ENCODE assay signal across 13 mouse cellular contexts in genomic region chr15:79513940-79514339, GRCm38 (mm10). TPM values are rescaled to one million over a fixed set of nuclear protein-coding genes. Genes with fewer than 3 reads are reported as not detected.
DNase-seq lines count a peak whose midpoint lies in the region; ATAC-seq and TF ChIP-seq lines count a peak whose summit lies in the region.
"Had no signal": no experiment of that assay in that cellular context is flagged by ENCODE, and none has a peak within 500 bp of the region (broad histone marks: within the 10 kb centered on the region; RNA-seq: fewer than 3 reads in every experiment).

No protein-coding gene starts in this region.

- H3K4me3 ChIP-seq in heart, adult 2 months, result no peak overlapping the region
- 0 out of 2 replicates have a peak overlapping the region, but pooled peaks have one; percentile 9 for H3K4me3 ChIP-seq in neural tube, embryonic 12.5 days

- WGBS in heart, adult 2 months, result 12% methylated on average over 9 of the region's 9 CpGs
- WGBS in neural tube, embryonic 12.5 days, result 8% methylated on average over 9 of the region's 9 CpGs

- peaks cover 7% of the 10 kb centered on the region for H3K4me1 ChIP-seq in heart, adult 2 months (ENCODE audit: control insufficient read depth, insufficient read depth, low read length)
- H3K4me1 ChIP-seq in neural tube, embryonic 12.5 days, result peaks cover 30% of the 10 kb centered on the region

- ATAC-seq in neural tube, embryonic 12.5 days (ENCODE audit: low FRiP score, low read depth), result no peak
- ATAC-seq: activated CD4-positive, CD25-positive, alpha-beta regulatory T cell, adult 4 months; CD4-positive, CD25-positive, alpha-beta regulatory T cell, adult 4 months had no signal

- no peak for TF ChIP-seq POLR2A in heart, adult 2 months (IDR thresholded peaks at IDR 0.05; ENCODE audit: insufficient read depth, low read depth, low read length)

- intact Hi-C loops in heart, adult 2 months (cut with DNase I), result no loop called here
- intact Hi-C loops in heart, postnatal 36 days (cut with DNase I), result no loop called here
- intact Hi-C loops in heart, postnatal 25 days (cut with DNase I), result no loop called here
- intact Hi-C loops in left cerebral cortex, postnatal 14 days (cut with DNase I), result no loop called here

- no peak overlapping the region for H3K4me2 ChIP-seq in neural tube, embryonic 12.5 days (replicated peaks)

- no peaks in the 10 kb centered on the region for H3K9me3 ChIP-seq in neural tube, embryonic 12.5 days

- no peak for TF ChIP-seq CTCF in heart, adult 2 months (IDR thresholded peaks at IDR 0.05)

- TF ChIP-seq EP300 in heart, adult 2 months (IDR thresholded peaks at IDR 0.05; ENCODE audit: insufficient read depth, low read depth, low read length), result no peak

- H3K27ac ChIP-seq in heart, adult 2 months, result no peak overlapping the region
- H3K27ac ChIP-seq in neural tube, embryonic 12.5 days, result no peak overlapping the region
- H3K27ac ChIP-seq: liver, embryonic 14.5 days had no signal

- H3K27me3 ChIP-seq in heart, adult 2 months (ENCODE audit: control insufficient read depth, insufficient read depth, low read length), result peaks cover 4% of the 10 kb centered on the region; the same call in 1 of the 2 replicates
- H3K27me3 ChIP-seq in neural tube, embryonic 12.5 days (replicated peaks), result peaks cover 91% of the 10 kb centered on the region

- no peak overlapping the region for H3K9ac ChIP-seq in heart, adult 2 months (ENCODE audit: low read depth, low read length)
- H3K9ac ChIP-seq in neural tube, embryonic 12.5 days, result no peak overlapping the region
- H3K9ac ChIP-seq: liver, embryonic 14.5 days had no signal

- no peaks in the 10 kb centered on the region for H3K36me3 ChIP-seq in heart, adult 2 months (ENCODE audit: control insufficient read depth, insufficient read depth, low read length)
- H3K36me3 ChIP-seq in neural tube, embryonic 12.5 days, result no peaks in the 10 kb centered on the region

- peak; percentile 49 to 54 for DNase-seq in heart, adult 2 months
- no peak for DNase-seq in heart, postnatal 36 days
- DNase-seq in neural tube, embryonic 10.5 days (ENCODE audit: extremely low spot score, low spot score), result no peak
- peak; percentile 17 for DNase-seq in heart, postnatal 25 days (ENCODE audit: low spot score)
- no peak for DNase-seq in spleen, postnatal 36 days (ENCODE audit: low spot score in 2 of 2)
- no peak for DNase-seq in left cerebral cortex, postnatal 14 days (ENCODE audit: low spot score in 2 of 2)
- no peak for DNase-seq in layer of hippocampus, adult 11-12 months (ENCODE audit: low spot score)
- DNase-seq: retina, postnatal 1 day had no signal

- H3K79me2 ChIP-seq in heart, adult 2 months (replicated peaks; ENCODE audit: control insufficient read depth, insufficient read depth, low read length), result no peaks in the 10 kb centered on the region

RNA-seq across cellular contexts. Expression of gene Kdelr3, which starts 2.3 kb away (rescaled TPM):
- 1 to 10 TPM; 4.3 to 4.8 TPM for total RNA-seq in heart, adult 2 months (2021)
- polyA plus RNA-seq in heart, adult 2 months (2012; rRNA removed), result 14.2 and 20.4 TPM in 2 replicates
- total RNA-seq in heart, postnatal 36 days (2021), result 1 to 10 TPM; 6.5 to 7.2 TPM
- 19.6 and 20.2 TPM in 2 replicates for polyA plus RNA-seq in neural tube, embryonic 12.5 days (2016; fragmentation: Nextera tagmentation; extraction: Ambion mirVana)
- total RNA-seq in heart, postnatal 25 days (2021), result 1 to 10 TPM; 7.6 to 8.2 TPM
- total RNA-seq in left cerebral cortex, postnatal 14 days (2021), result 1 to 10 TPM; 1.3 to 1.6 TPM
- polyA plus RNA-seq: CD4-positive, CD25-positive, alpha-beta regulatory T cell, adult 4 months had no signal

RNA-seq across cellular contexts. Expression of gene Kcnj4, which starts 8.9 kb away (rescaled TPM):
- total RNA-seq in heart, adult 2 months (2021), result 1 to 10 TPM in 1 of 2 experiments, under 1 TPM in 1; 0.50 to 1.1 TPM
- 0.06 and 0.21 TPM in 2 replicates for polyA plus RNA-seq in heart, adult 2 months (2012; rRNA removed)
- under 1 TPM in 1 of 2 experiments, not detected in 1; 0.11 TPM for total RNA-seq in heart, postnatal 36 days (2021)
- not detected in 2 replicates for polyA plus RNA-seq in neural tube, embryonic 12.5 days (2016; fragmentation: Nextera tagmentation; extraction: Ambion mirVana)
- not detected for total RNA-seq in heart, postnatal 25 days (2021)
- total RNA-seq in left cerebral cortex, postnatal 14 days (2021), result 100 to 1,000 TPM; 166 to 177 TPM
- polyA plus RNA-seq: activated CD4-positive, CD25-positive, alpha-beta regulatory T cell, adult 4 months; CD4-positive, CD25-positive, alpha-beta regulatory T cell, adult 4 months; liver, embryonic 14.5 days; stomach, embryonic 16.5 days had no signal

RNA-seq across cellular contexts. Expression of gene Ddx17, which starts 32.6 kb away (rescaled TPM):
- total RNA-seq in heart, adult 2 months (2021), result 10 to 100 TPM; 77.6 to 95.1 TPM
- polyA plus RNA-seq in heart, adult 2 months (2012; rRNA removed), result 122 and 219 TPM in 2 replicates
- 10 to 100 TPM; 84.7 to 86.5 TPM for total RNA-seq in heart, postnatal 36 days (2021)
- polyA plus RNA-seq in neural tube, embryonic 12.5 days (2016; fragmentation: Nextera tagmentation; extraction: Ambion mirVana), result 66.5 and 71.8 TPM in 2 replicates
- total RNA-seq in heart, postnatal 25 days (2021), result 100 to 1,000 TPM in 1 of 2 experiments, 10 to 100 TPM in 1; 96.7 to 105 TPM
- 100 to 1,000 TPM; 363 to 364 TPM for total RNA-seq in left cerebral cortex, postnatal 14 days (2021)

RNA-seq across cellular contexts. Expression of gene Csnk1e, which starts 58.6 kb away (rescaled TPM):
- total RNA-seq in heart, adult 2 months (2021), result 10 to 100 TPM; 46.5 to 48.3 TPM
- polyA plus RNA-seq in heart, adult 2 months (2012; rRNA removed), result 62.6 and 63.6 TPM in 2 replicates
- 10 to 100 TPM; 55.8 to 60.5 TPM for total RNA-seq in heart, postnatal 36 days (2021)
- 303 and 308 TPM in 2 replicates for polyA plus RNA-seq in neural tube, embryonic 12.5 days (2016; fragmentation: Nextera tagmentation; extraction: Ambion mirVana)
- total RNA-seq in heart, postnatal 25 days (2021), result 10 to 100 TPM; 48.4 to 54.0 TPM
- total RNA-seq in left cerebral cortex, postnatal 14 days (2021), result 100 to 1,000 TPM; 142 to 166 TPM

Comparison
In these comparisons a context has a peak if more than half of its experiments do, and no peak if none do; other contexts are left out.
1. DNase-seq: peak in heart, adult 2 months (2 of 2) and heart, postnatal 25 days (single experiment); none in heart, postnatal 36 days (0 of 2), neural tube, embryonic 10.5 days (single experiment), spleen, postnatal 36 days (0 of 2), left cerebral cortex, postnatal 14 days (0 of 2) and layer of hippocampus, adult 11-12 months (single experiment).
2. RNA of gene Kcnj4, which starts 8.9 kb away (total RNA-seq): 166 to 177 TPM in left cerebral cortex, postnatal 14 days; 0.50 to 1.1 TPM in heart, adult 2 months, 0.11 TPM in heart, postnatal 36 days and not detected in heart, postnatal 25 days; every median in the first group is over 10 times any median in the second.